Mouse (Mus musculus): ENCODE results near the gene Ppp1r14c. TPM values are rescaled to one million over a fixed set of nuclear protein-coding genes. Genes with fewer than 3 reads are reported as not detected.

Gene Ppp1r14c
- 14.4 and 18.9 TPM in 2 replicates for polyA plus RNA-seq (2015; fragmentation: Nextera tagmentation; extraction: Ambion mirVana)

DNA sequence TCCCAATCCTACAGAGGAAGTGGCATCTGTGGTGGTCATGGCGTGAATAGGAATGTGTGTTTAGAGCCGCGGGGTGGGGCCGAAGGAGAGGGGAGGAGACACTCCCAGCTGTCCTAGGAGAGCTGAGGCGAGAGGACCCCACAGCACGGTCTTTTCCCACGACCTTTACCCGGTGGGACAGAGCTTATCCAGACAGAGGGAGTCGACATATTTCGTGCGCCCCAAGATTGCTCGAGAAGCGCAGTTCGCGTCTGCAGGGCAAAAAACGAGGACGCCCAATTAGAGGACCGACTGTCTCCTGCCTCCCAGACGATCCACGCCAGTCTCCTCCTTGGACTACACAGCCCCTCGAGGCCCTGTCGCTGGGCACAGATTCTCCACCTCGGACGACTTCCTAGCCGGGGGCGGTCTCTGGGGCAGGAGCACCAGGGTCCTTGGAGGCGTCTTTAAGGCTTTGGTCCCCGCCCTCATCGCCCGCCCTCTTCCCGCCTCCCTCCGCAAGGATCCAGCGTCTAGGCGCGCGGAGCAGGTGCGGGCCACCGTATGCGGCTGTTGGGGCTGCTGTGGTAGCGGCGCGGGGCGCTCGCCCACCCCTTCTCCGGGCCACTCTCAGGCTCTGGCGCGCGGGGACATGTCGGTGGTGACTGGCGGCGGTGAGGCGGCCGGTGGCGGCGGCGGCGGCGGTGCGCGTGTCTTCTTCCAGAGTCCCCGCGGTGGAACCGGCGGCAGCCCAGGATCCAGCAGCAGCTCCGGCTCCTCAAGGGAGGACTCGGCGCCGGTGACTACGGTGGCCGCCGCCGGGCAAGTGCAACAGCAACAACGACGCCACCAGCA is at the start of gene Ppp1r14c:
Gene Ppp1r14c (plus strand): TSS at position 22 of the 834 bp plus-strand sequence.
- Histone ChIP-seq H3K27me3 (peaks cover 30% of the 10 kb centered on the region), H3K9me3 (no peaks in the 10 kb centered on the region), H3K4me3 (peak within 1 kb of the TSS; percentile 59), H3K9ac (peak within 1 kb of the TSS; percentile 20), H3K36me3 (no peaks in the 10 kb centered on the region), H3K27ac (no peak within 1 kb of the TSS), H3K4me1 (peaks cover 14% of the 10 kb centered on the region), H3K4me2 (peak within 1 kb of the TSS; percentile 99)
- 0 out of 2 replicates have a peak, but pooled peaks have one; percentile 52 for ATAC-seq (ENCODE audit: insufficient number of reproducible peaks, low FRiP score, low TSS enrichment, low read depth)
- under 1% methylated on average over 68 of the region's 74 CpGs for WGBS

- Histone ChIP-seq H3K27ac (no peak overlapping the region), H3K36me3 (no peaks in the 10 kb centered on the region), H3K4me3 (no peak overlapping the region), H3K4me1 (no peaks in the 10 kb centered on the region), H3K4me2 (no peak overlapping the region), H3K9me3 (no peaks in the 10 kb centered on the region), H3K27me3 (no peaks in the 10 kb centered on the region), H3K9ac (no peak overlapping the region)
- 94% methylated on average over 2 of the region's 2 CpGs for WGBS
- no peak for ATAC-seq (ENCODE audit: insufficient number of reproducible peaks, low FRiP score, low TSS enrichment, low read depth)
These were observed 44.5 kb upstream of the Ppp1r14c start for GRCm38 (mm10) chr10:3321406-3321805.

DNA sequence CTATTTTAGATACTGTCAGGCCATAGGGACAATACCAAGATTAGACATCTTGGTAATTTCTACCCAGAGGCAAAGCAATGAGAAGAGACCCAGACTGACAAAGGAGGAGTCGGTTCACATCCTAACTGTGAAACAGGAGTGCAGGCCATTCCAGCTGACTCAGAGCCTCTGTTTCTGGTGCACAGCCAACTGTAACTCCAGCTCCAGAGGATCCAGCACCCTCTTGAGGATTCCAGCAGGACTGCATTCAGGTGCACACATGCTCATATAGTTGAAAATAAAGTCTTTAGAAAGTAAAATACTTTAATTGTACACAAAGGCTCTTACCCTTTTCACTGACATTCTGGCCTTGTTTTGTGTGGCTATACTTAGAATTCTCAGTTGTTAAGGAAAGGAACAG is 40.4 kb upstream of the Ppp1r14c start:
- H3K27me3 ChIP-seq = no peaks in the 10 kb centered on the region
- H3K4me2 ChIP-seq = no peak overlapping the region
- no peaks in the 10 kb centered on the region for H3K9me3 ChIP-seq
- H3K9ac ChIP-seq = no peak overlapping the region
- no peaks in the 10 kb centered on the region for H3K36me3 ChIP-seq
- no peaks in the 10 kb centered on the region for H3K4me1 ChIP-seq
- H3K4me3 ChIP-seq = no peak overlapping the region
- WGBS = 54% methylated on average over 1 of the region's 1 CpGs
- no peak overlapping the region for H3K27ac ChIP-seq
- no peak for ATAC-seq (ENCODE audit: insufficient number of reproducible peaks, low FRiP score, low TSS enrichment, low read depth)

- Histone ChIP-seq H3K9me3 (no peaks in the 10 kb centered on the region), H3K36me3 (no peaks in the 10 kb centered on the region), H3K4me1 (no peaks in the 10 kb centered on the region), H3K9ac (no peak overlapping the region), H3K27me3 (0 out of 2 replicates have a peak, but pooled peaks cover 3% of the 10 kb centered on the region), H3K27ac (no peak overlapping the region), H3K4me2 (no peak overlapping the region), H3K4me3 (no peak overlapping the region)
- no peak for ATAC-seq (ENCODE audit: insufficient number of reproducible peaks, low FRiP score, low TSS enrichment, low read depth)
- WGBS = 17% methylated on average over 3 of the region's 3 CpGs
These were observed 33.0 kb upstream of the Ppp1r14c start for GRCm38 (mm10) chr10:3332880-3333279.

DNA sequence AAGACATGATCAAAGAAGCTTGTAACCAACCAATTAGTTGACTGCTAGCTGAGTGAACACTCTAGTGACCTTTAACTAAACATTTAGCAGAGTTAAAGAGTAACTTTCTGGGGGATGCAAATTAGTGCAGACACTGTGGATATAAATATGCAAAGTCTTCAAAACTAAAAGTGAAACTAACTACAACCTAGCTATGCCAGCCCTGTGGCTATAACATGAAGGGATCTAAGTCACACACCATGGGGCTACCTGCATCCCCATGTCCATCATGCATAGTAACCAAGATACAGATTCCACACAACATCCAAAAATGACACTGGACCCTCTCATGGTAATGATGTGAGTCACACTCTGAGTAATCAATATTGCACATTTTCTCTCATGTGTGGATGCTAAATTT is 31.3 kb upstream of the Ppp1r14c start:
- Histone ChIP-seq H3K4me2 (no peak overlapping the region), H3K27ac (no peak overlapping the region)
- ATAC-seq (ENCODE audit: insufficient number of reproducible peaks, low FRiP score, low TSS enrichment, low read depth) = no peak

GRCm38 (mm10) chr10:3336729-3337329 is 29.0 kb upstream of the Ppp1r14c start:
- H3K36me3 ChIP-seq = no peaks in the 10 kb centered on the region
- no peak overlapping the region for H3K9ac ChIP-seq
- no peak overlapping the region for H3K4me2 ChIP-seq
- 68% methylated on average over 7 of the region's 7 CpGs for WGBS
- 0 out of 2 replicates have a peak, but pooled peaks cover 3% of the 10 kb centered on the region for H3K27me3 ChIP-seq
- no peaks in the 10 kb centered on the region for H3K9me3 ChIP-seq
- no peak overlapping the region for H3K4me3 ChIP-seq
- ATAC-seq (ENCODE audit: insufficient number of reproducible peaks, low FRiP score, low TSS enrichment, low read depth) = 0 out of 2 replicates have a peak, but pooled peaks have one; percentile 14
- H3K27ac ChIP-seq = no peak overlapping the region
- no peaks in the 10 kb centered on the region for H3K4me1 ChIP-seq

More for the DNA sequence above, 31.3 kb upstream of the Ppp1r14c start:
- H3K27me3 ChIP-seq = 0 out of 2 replicates have a peak, but pooled peaks cover 3% of the 10 kb centered on the region
- no peaks in the 10 kb centered on the region for H3K36me3 ChIP-seq
- no peaks in the 10 kb centered on the region for H3K9me3 ChIP-seq
- no peak overlapping the region for H3K4me3 ChIP-seq
- no peak overlapping the region for H3K9ac ChIP-seq
- no peaks in the 10 kb centered on the region for H3K4me1 ChIP-seq

- Histone ChIP-seq H3K4me2 (no peak overlapping the region), H3K9ac (no peak overlapping the region), H3K27me3 (0 out of 2 replicates have a peak, but pooled peaks cover 3% of the 10 kb centered on the region), H3K36me3 (no peaks in the 10 kb centered on the region), H3K9me3 (no peaks in the 10 kb centered on the region), H3K4me1 (no peaks in the 10 kb centered on the region), H3K27ac (no peak overlapping the region), H3K4me3 (no peak overlapping the region)
- ATAC-seq (ENCODE audit: insufficient number of reproducible peaks, low FRiP score, low TSS enrichment, low read depth) = 0 out of 2 replicates have a peak, but pooled peaks have one; percentile 30
- WGBS = 49% methylated on average over 2 of the region's 2 CpGs
These were observed 28.4 kb upstream of the Ppp1r14c start for GRCm38 (mm10) chr10:3337330-3337901.

DNA sequence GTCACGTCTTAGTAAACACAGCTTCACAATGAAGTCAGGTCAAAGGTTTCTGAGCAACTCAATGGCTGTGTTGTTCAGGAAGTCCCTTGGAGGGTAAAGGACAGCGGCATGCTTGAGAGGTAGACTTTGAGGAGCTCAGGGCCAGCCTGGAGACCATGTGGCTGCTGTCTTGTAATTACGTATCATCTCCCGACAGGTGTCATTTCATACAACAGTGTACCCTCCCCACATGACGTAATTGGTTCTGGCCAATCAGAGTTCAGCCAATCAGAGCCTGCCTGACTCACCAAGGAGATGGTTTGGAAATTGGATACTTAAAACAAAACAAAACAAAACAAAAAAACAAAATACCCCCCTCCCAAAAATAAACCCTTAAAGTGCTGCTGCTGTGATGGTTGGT is 20.2 kb upstream of the Ppp1r14c start:
- Histone ChIP-seq H3K9ac (no peak overlapping the region), H3K4me3 (no peak overlapping the region), H3K27me3 (no peaks in the 10 kb centered on the region), H3K9me3 (no peaks in the 10 kb centered on the region), H3K36me3 (no peaks in the 10 kb centered on the region), H3K4me2 (no peak overlapping the region), H3K27ac (no peak overlapping the region), H3K4me1 (no peaks in the 10 kb centered on the region)
- no peak for ATAC-seq (ENCODE audit: insufficient number of reproducible peaks, low FRiP score, low TSS enrichment, low read depth)
- WGBS = 58% methylated on average over 5 of the region's 5 CpGs

- H3K27ac ChIP-seq = no peak overlapping the region
- 66% methylated on average over 1 of the region's 1 CpGs for WGBS
- H3K4me2 ChIP-seq = no peak overlapping the region
- ATAC-seq (ENCODE audit: insufficient number of reproducible peaks, low FRiP score, low TSS enrichment, low read depth) = no peak
- H3K4me3 ChIP-seq = no peak overlapping the region
- H3K27me3 ChIP-seq = peaks cover under 1% of the 10 kb centered on the region; the same call in 1 of the 2 replicates
- no peaks in the 10 kb centered on the region for H3K9me3 ChIP-seq
- H3K36me3 ChIP-seq = no peaks in the 10 kb centered on the region
- no peaks in the 10 kb centered on the region for H3K4me1 ChIP-seq
- H3K9ac ChIP-seq = no peak overlapping the region
These were observed 6.3 kb upstream of the Ppp1r14c start for GRCm38 (mm10) chr10:3359531-3359930.

DNA sequence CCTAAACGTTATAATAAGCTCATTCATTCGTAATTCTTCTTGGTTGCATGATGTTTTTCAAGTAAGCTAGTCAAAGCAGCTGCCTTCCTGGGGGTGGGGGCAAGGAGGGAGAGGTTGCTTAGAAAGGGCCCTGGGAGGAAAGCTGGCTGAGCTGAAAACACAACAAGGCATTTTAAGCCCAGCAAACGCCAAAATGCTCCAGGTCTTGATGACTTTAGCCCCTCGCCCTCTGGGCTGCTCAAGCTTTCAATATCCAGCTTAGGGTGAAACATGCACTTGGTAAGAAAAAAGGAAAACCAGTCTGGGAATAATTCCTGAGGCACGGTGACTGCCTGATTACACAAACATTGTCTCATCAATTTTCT is 204 bp upstream of the Ppp1r14c start:
- peaks cover 30% of the 10 kb centered on the region for H3K27me3 ChIP-seq
- peaks cover 14% of the 10 kb centered on the region for H3K4me1 ChIP-seq
- H3K4me3 ChIP-seq = peak overlapping the region; percentile 59
- no peak overlapping the region for H3K27ac ChIP-seq
- H3K4me2 ChIP-seq = peak overlapping the region; percentile 99
- H3K36me3 ChIP-seq = no peaks in the 10 kb centered on the region
- H3K9me3 ChIP-seq = no peaks in the 10 kb centered on the region
- no peak overlapping the region for H3K9ac ChIP-seq
- ATAC-seq (ENCODE audit: insufficient number of reproducible peaks, low FRiP score, low TSS enrichment, low read depth) = no peak
- WGBS = 32% methylated on average over 5 of the region's 5 CpGs

- H3K4me1 ChIP-seq = peaks cover 14% of the 10 kb centered on the region
- 1% methylated on average over 26 of the region's 26 CpGs for WGBS
- H3K36me3 ChIP-seq = no peaks in the 10 kb centered on the region
- no peak for ATAC-seq (ENCODE audit: insufficient number of reproducible peaks, low FRiP score, low TSS enrichment, low read depth)
- H3K27me3 ChIP-seq = peaks cover 30% of the 10 kb centered on the region
- H3K4me2 ChIP-seq = peak overlapping the region; percentile 99
- peak overlapping the region; percentile 20; the same call in 1 of the 2 replicates for H3K9ac ChIP-seq
- no peak overlapping the region for H3K27ac ChIP-seq
- H3K4me3 ChIP-seq = peak overlapping the region; percentile 59
- H3K9me3 ChIP-seq = no peaks in the 10 kb centered on the region
These were observed 1.1 kb downstream of the Ppp1r14c start for GRCm38 (mm10) chr10:3366870-3367431.

All from limb, embryonic 15.5 days (tissue).